Mouse (Mus musculus): Measurements from ENCODE around the gene Dazl.

- TF ChIP-seq CTCF (IDR thresholded peaks at IDR 0.05; ENCODE audit: control insufficient read depth, insufficient read depth, insufficient read length) (no peak), MAX (IDR thresholded peaks at IDR 0.05) (no peak), FOSL1 (IDR thresholded peaks at IDR 0.05; ENCODE audit: insufficient read depth, low read length, poor library complexity, severe bottlenecking) (no peak), USF1 (IDR thresholded peaks at IDR 0.05; ENCODE audit: low read depth) (no peak)
These were observed 15.4 kb upstream of the Dazl start for GRCm38 (mm10) chr17:50308880-50309279.
